Mouse (Mus musculus) megakaryocyte-erythroid progenitor cell, adult 5 weeks (primary cell): ENCODE measurements around the gene Tceal8. TPM values are rescaled to one million over a fixed set of nuclear protein-coding genes. Genes with fewer than 3 reads are reported as not detected.

Experiments
- polyA plus RNA-seq: library from polyadenylated mRNA; stranded (reverse); fragments of >175 nt; gene quantifications from 2 replicates; pipeline ENCODE4 v1.2.3, GENCODE M21; 2012

Gene Tceal8
- 11.7 and 16.5 TPM in 2 replicates for polyA plus RNA-seq

DNA sequence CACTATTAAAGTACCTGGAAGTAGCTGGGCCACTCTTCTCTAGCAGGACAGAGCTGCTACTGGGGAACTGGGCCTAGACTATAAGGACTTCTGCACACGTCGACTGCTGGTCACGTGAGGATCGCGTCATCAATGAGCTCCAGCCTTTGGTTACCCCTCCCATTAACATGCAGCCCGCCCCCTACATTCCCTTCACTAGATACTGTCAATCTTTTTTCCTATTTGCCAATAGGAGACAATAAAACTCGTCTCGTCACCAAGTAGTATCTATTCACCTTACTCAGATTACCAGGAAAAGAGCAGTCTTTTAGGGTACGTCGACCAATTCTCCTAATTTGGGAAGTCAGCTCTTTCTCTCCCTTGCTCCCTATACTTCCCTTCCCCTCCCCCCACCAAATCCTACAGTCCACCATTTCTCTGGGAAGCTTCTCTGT, at the start of gene Tceal8:
TSS of gene Tceal8 (minus strand) at position 225 of the 434 bp plus-strand sequence.

DNA sequence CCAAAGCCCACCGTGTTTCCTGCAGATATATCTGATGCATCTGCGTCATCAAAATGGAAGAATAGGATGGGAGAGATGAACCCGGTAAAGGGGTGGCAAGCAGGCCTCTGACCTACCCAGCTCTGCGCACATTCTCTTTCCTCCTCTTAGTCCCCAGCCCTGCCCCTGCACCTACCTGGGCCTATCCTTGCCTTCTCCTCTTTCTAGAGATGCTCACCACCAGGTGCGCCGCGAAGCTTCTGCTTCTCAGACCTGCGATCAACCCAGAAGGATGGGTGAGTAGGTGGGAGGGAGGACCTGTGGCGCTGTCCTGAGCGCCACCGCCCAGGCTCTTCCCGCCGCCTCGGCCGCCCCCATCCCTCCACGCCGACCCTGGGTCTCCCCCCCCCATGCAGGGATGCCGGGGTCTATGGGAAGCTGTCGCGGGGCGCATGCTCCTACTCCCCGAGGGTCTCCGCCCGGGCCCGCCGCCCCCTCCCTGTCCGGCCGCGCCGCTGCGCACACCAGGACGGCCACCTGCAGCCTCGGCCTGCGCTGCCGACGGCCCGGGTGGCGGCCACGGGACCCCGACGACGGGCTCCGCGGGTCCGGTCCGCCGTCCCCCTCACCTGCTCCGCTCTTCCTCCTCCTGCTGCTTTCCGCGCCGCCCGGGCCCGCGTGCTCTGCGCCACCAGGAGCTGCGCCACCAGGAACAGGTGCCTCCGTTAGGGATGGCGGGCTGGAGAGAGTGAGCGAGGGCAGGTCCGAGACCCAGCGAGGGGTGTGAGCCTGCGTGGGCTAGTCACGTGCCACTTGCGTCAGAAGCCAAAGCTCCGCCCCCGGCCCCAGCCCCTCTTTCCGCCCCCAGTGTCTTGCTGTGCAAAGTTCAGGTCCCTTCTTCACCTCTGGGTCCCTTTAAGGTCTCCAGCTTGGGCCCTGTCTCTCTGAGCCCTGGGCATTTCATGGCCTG, 42.9 kb upstream of the Tceal8 start, which contains the start of the genes Tceal7 and Bex1:
TSS of gene Tceal7 (plus strand) at position 51 of the 949 bp plus-strand sequence.
TSS of gene Bex1 (minus strand) at position 785 of the 949 bp plus-strand sequence.

DNA sequence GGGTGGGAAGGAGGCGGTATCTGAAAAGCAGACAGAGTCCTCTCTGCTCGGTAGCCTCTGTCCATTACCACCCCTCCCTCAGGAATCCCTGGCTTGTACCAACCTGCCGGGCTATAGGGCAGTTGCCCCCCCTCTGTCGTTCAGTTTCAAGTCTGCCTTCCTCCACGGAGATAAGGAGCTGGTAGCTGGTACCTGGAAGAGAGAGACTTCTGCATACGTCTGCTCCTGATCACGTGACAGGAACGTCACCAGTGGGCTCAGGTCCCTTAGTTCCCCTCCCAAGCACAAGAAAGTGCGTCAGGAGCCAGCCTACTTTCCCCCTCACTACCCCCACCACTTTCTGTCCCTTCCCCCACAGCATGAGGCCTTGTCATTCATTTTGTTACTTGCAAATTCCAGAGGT, 31.5 kb upstream of the Tceal8 start, which contains the start of gene Tceal5:
TSS of gene Tceal5 (minus strand) at position 213 of the 403 bp plus-strand sequence.

DNA sequence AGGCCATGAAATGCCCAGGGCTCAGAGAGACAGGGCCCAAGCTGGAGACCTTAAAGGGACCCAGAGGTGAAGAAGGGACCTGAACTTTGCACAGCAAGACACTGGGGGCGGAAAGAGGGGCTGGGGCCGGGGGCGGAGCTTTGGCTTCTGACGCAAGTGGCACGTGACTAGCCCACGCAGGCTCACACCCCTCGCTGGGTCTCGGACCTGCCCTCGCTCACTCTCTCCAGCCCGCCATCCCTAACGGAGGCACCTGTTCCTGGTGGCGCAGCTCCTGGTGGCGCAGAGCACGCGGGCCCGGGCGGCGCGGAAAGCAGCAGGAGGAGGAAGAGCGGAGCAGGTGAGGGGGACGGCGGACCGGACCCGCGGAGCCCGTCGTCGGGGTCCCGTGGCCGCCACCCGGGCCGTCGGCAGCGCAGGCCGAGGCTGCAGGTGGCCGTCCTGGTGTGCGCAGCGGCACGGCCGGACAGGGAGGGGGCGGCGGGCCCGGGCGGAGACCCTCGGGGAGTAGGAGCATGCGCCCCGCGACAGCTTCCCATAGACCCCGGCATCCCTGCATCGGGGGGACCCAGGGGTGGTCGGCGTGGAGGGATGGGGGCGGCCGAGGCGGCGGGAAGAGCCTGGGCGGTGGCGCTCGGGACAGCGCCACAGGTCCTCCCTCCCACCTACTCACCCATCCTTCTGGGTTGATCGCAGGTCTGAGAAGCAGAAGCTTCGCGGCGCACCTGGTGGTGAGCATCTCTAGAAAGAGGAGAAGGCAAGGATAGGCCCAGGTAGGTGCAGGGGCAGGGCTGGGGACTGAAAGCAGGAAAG, 33.1 kb downstream of the Tceal8 start, which contains the start of gene Bex4:
TSS of gene Bex4 (plus strand) at position 170 of the 813 bp plus-strand sequence.

Other genes with a start within 250 kb of the Tceal8 start
- gene Arxes2, start 178.5 kb downstream of the Tceal8 start, polyA plus RNA-seq, result 1.7 and 1.9 TPM in 2 replicates
- gene Arxes1, start 139.0 kb downstream of the Tceal8 start, polyA plus RNA-seq, result 0.09 TPM in 1 of 2 replicates, not detected in the other
- 0.61 and 2.0 TPM in 2 replicates for gene Bex2, start 104.1 kb downstream of the Tceal8 start, polyA plus RNA-seq
- gene Nxf3, start 87.1 kb downstream of the Tceal8 start, polyA plus RNA-seq, result not detected in 2 replicates
- 8.9 and 12.6 TPM in 2 replicates for gene Bex4, start 33.3 kb downstream of the Tceal8 start, polyA plus RNA-seq
- 0.37 and 1.2 TPM in 2 replicates for gene Tceal5, start 31.5 kb upstream of the Tceal8 start, polyA plus RNA-seq
- gene Tceal7, start 42.4 kb upstream of the Tceal8 start, polyA plus RNA-seq, result not detected in 2 replicates
- 7.7 and 18.8 TPM in 2 replicates for gene Bex1, start 43.2 kb upstream of the Tceal8 start, polyA plus RNA-seq
- gene Tceal9, start 72.7 kb upstream of the Tceal8 start, polyA plus RNA-seq, result 65.1 and 96.0 TPM in 2 replicates
- 256 and 361 TPM in 2 replicates for gene Bex3, start 97.9 kb upstream of the Tceal8 start, polyA plus RNA-seq